Mouse (Mus musculus): ENCODE results near the gene Gse1. TPM values are rescaled to one million over a fixed set of nuclear protein-coding genes. Genes with fewer than 3 reads are reported as not detected.

Gene Gse1
- polyA plus RNA-seq, 1 experiment from 2014 or later = 20.7 TPM

DNA sequence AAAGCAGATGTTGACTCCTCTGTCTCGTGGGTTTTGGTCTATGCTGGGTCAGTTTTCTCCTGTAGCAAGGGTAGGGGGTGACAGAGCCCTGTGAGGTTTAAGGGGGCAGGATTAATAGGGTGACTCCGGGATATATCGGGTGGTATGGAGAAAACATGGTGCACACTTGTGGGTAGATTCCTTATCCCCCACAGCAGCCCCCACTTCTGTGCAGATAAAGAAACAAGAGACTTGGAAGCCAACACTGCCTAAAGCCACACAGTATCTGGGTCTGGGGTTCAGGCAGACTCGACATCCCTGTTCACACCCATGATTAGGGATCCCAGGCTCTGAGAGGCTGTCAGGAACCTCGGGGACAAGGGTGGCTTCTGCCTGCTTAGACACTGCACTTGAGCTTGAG is 192.0 kb downstream of the Gse1 start:
- Histone ChIP-seq H3K9ac (ENCODE audit: low read length) (no peak overlapping the region), H3K27ac (ENCODE audit: low read depth, low read length) (no peak overlapping the region), H3K36me3 (ENCODE audit: control insufficient read depth, insufficient read depth, low read length) (no peaks in the 10 kb centered on the region), H3K27me3 (ENCODE audit: control insufficient read depth, insufficient read depth, low read length) (peaks cover 2% of the 10 kb centered on the region; the same call in 1 of the 2 replicates), H3K4me1 (ENCODE audit: control insufficient read depth, insufficient read depth, low read length) (peaks cover 71% of the 10 kb centered on the region), H3K4me3 (ENCODE audit: low read depth, low read length) (no peak overlapping the region), H3K4me2 (no peak overlapping the region), H3K9me3 (ENCODE audit: control insufficient read depth, low read length) (no peaks in the 10 kb centered on the region)
- DNase-seq (ENCODE audit: low spot score, missing footprints) (no peak), ATAC-seq (ENCODE audit: low FRiP score) (no peak)
- WGBS = 78% methylated on average over 5 of the region's 5 CpGs

- Histone ChIP-seq H3K27ac (ENCODE audit: low read depth, low read length) (peak overlapping the region; percentile 67), H3K4me3 (ENCODE audit: low read depth, low read length) (no peak overlapping the region), H3K36me3 (ENCODE audit: control insufficient read depth, insufficient read depth, low read length) (no peaks in the 10 kb centered on the region), H3K4me2 (no peak overlapping the region), H3K27me3 (ENCODE audit: control insufficient read depth, insufficient read depth, low read length) (peaks cover 2% of the 10 kb centered on the region; the same call in 1 of the 2 replicates), H3K9ac (ENCODE audit: low read length) (peak overlapping the region; percentile 18; the same call in 1 of the 2 replicates), H3K9me3 (ENCODE audit: control insufficient read depth, low read length) (no peaks in the 10 kb centered on the region), H3K4me1 (ENCODE audit: control insufficient read depth, insufficient read depth, low read length) (peaks cover 72% of the 10 kb centered on the region)
- DNase-seq (ENCODE audit: low spot score, missing footprints) (no peak), ATAC-seq (ENCODE audit: low FRiP score) (no peak)
- WGBS = 7% methylated on average over 9 of the region's 9 CpGs
Measured at GRCm38 (mm10) chr8:120421638-120422037, 193.4 kb downstream of the Gse1 start.

GRCm38 (mm10) chr8:120422236-120422635 is 194.0 kb downstream of the Gse1 start:
- Histone ChIP-seq H3K4me3 (ENCODE audit: low read depth, low read length) (no peak overlapping the region), H3K4me2 (no peak overlapping the region), H3K36me3 (ENCODE audit: control insufficient read depth, insufficient read depth, low read length) (no peaks in the 10 kb centered on the region), H3K27me3 (ENCODE audit: control insufficient read depth, insufficient read depth, low read length) (peaks cover 2% of the 10 kb centered on the region; the same call in 1 of the 2 replicates), H3K9me3 (ENCODE audit: control insufficient read depth, low read length) (no peaks in the 10 kb centered on the region), H3K27ac (ENCODE audit: low read depth, low read length) (no peak overlapping the region), H3K9ac (ENCODE audit: low read length) (no peak overlapping the region; the same call in 1 of the 2 replicates), H3K4me1 (ENCODE audit: control insufficient read depth, insufficient read depth, low read length) (peaks cover 72% of the 10 kb centered on the region)
- DNase-seq (ENCODE audit: low spot score, missing footprints) (no peak), ATAC-seq (ENCODE audit: low FRiP score) (no peak)
- WGBS = 80% methylated on average over 8 of the region's 8 CpGs

GRCm38 (mm10) chr8:120423576-120423975 is 195.3 kb downstream of the Gse1 start:
- no peaks in the 10 kb centered on the region for H3K36me3 ChIP-seq (ENCODE audit: control insufficient read depth, insufficient read depth, low read length)
- no peak overlapping the region for H3K9ac ChIP-seq (ENCODE audit: low read length)
- H3K4me3 ChIP-seq (ENCODE audit: low read depth, low read length) = no peak overlapping the region
- H3K9me3 ChIP-seq (ENCODE audit: control insufficient read depth, low read length) = no peaks in the 10 kb centered on the region
- DNase-seq (ENCODE audit: low spot score, missing footprints) (no peak), ATAC-seq (ENCODE audit: low FRiP score) (no peak)
- H3K27me3 ChIP-seq (ENCODE audit: control insufficient read depth, insufficient read depth, low read length) = peaks cover 2% of the 10 kb centered on the region; the same call in 1 of the 2 replicates
- H3K4me1 ChIP-seq (ENCODE audit: control insufficient read depth, insufficient read depth, low read length) = peaks cover 71% of the 10 kb centered on the region
- H3K4me2 ChIP-seq = no peak overlapping the region
- H3K27ac ChIP-seq (ENCODE audit: low read depth, low read length) = no peak overlapping the region
- 33% methylated on average over 7 of the region's 7 CpGs for WGBS

DNA sequence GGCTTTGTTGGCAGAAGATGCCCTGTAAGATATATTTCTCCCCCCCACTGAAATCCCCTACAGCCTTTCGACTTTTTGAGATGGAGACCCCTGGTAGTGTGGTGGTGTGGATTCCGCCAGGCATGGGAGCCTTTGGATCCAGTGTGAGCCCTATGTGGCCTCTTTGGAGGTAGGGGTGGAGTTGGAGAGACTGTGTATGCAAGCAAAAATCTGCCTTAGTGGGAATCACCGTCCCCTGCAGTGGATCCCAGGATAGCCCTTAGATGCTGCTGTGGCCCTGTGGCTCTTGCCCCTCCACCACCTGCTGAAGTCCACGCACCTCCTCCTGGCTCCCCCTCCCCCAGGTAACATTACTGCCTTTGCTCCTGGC is 196.6 kb downstream of the Gse1 start:
- Histone ChIP-seq H3K4me1 (ENCODE audit: control insufficient read depth, insufficient read depth, low read length) (peaks cover 73% of the 10 kb centered on the region), H3K9ac (ENCODE audit: low read length) (peak overlapping the region; percentile 41), H3K4me2 (peak overlapping the region; percentile 12; the same call in 1 of the 2 replicates), H3K27me3 (ENCODE audit: control insufficient read depth, insufficient read depth, low read length) (peaks cover 2% of the 10 kb centered on the region; the same call in 1 of the 2 replicates), H3K4me3 (ENCODE audit: low read depth, low read length) (no peak overlapping the region), H3K36me3 (ENCODE audit: control insufficient read depth, insufficient read depth, low read length) (no peaks in the 10 kb centered on the region), H3K9me3 (ENCODE audit: control insufficient read depth, low read length) (no peaks in the 10 kb centered on the region), H3K27ac (ENCODE audit: low read depth, low read length) (peak overlapping the region; percentile 87)
- WGBS = 34% methylated on average over 4 of the region's 4 CpGs
- DNase-seq (ENCODE audit: low spot score, missing footprints) = peak; percentile 91
- ATAC-seq (ENCODE audit: low FRiP score) = no peak

DNA sequence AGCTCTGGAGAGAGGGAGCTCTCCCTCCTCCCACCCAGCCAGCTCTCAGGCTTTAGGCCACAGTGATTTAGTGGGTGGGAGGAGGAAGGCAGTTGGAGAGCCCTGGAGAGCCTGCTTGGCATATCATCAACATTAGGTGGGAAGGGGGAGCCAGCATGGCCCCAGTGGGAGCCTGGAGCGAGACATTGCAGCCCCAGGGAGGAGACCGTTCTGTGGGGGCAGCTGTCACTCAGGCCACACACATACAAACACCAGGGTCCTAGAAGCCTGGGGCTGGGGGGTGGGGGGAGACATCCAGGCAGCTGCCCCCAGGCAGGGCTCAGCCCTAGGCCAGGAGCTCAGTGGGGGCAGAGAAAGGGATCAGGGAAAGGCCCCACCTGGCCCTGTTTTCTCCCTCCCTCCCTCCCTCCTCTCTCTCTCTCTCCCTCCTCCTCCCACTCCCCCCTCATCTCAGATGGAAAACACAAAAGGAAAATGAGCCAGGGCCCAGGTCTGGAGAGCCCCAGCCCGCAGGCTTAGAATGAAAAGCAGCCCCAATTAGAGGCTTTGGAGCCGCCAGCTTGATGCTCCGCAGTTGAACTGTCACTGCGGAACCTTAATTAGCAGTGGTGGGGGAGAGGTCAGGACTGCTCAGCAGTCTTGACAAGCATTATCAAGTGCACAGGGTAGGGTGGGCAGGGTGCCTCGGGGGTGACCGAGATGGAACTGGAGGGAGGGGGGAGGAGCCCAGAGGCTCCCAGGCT is 197.1 kb downstream of the Gse1 start:
- Histone ChIP-seq H3K4me3 (ENCODE audit: low read depth, low read length) (no peak overlapping the region), H3K27me3 (ENCODE audit: control insufficient read depth, insufficient read depth, low read length) (peaks cover 2% of the 10 kb centered on the region; the same call in 1 of the 2 replicates), H3K9ac (ENCODE audit: low read length) (peak overlapping the region; percentile 41), H3K4me2 (peak overlapping the region; percentile 12; the same call in 1 of the 2 replicates), H3K9me3 (ENCODE audit: control insufficient read depth, low read length) (no peaks in the 10 kb centered on the region), H3K4me1 (ENCODE audit: control insufficient read depth, insufficient read depth, low read length) (peaks cover 73% of the 10 kb centered on the region), H3K36me3 (ENCODE audit: control insufficient read depth, insufficient read depth, low read length) (no peaks in the 10 kb centered on the region), H3K27ac (ENCODE audit: low read depth, low read length) (peak overlapping the region; percentile 87)
- WGBS = 2% methylated on average over 8 of the region's 8 CpGs
- ATAC-seq (ENCODE audit: low FRiP score) (peak; percentile 78), DNase-seq (ENCODE audit: low spot score, missing footprints) (peak; percentile 90)

DNA sequence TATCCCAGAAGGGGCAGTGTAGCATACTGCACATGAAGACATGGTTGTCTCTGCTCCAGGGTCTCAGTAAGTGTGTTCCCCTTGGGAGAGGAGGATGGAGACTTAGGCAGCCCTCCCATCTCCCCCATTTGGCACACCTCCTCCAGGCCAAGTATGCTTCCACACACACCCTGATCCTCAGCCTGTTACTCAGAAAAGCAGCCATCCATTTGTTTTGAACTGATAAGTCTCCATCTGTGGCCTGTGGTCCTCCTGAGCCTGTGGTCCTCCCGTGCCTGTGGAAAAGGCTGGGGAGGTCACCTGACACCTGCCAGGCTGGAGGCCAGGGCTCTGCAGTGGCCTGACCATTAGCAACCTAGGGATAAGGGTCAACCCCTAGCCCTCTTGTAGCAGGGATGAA is 197.8 kb downstream of the Gse1 start:
- WGBS = 24% methylated on average over 1 of the region's 1 CpGs
- Histone ChIP-seq H3K9ac (ENCODE audit: low read length) (peak overlapping the region; percentile 33; the same call in 1 of the 2 replicates), H3K4me3 (ENCODE audit: low read depth, low read length) (no peak overlapping the region), H3K9me3 (ENCODE audit: control insufficient read depth, low read length) (no peaks in the 10 kb centered on the region), H3K4me1 (ENCODE audit: control insufficient read depth, insufficient read depth, low read length) (peaks cover 71% of the 10 kb centered on the region), H3K27ac (ENCODE audit: low read depth, low read length) (peak overlapping the region; percentile 87), H3K27me3 (ENCODE audit: control insufficient read depth, insufficient read depth, low read length) (peaks cover 2% of the 10 kb centered on the region; the same call in 1 of the 2 replicates), H3K36me3 (ENCODE audit: control insufficient read depth, insufficient read depth, low read length) (no peaks in the 10 kb centered on the region), H3K4me2 (peak overlapping the region; percentile 4; the same call in 1 of the 2 replicates)
- no peak; the same call in 1 of the 2 replicates for ATAC-seq (ENCODE audit: low FRiP score)
- DNase-seq (ENCODE audit: low spot score, missing footprints) = no peak

DNA sequence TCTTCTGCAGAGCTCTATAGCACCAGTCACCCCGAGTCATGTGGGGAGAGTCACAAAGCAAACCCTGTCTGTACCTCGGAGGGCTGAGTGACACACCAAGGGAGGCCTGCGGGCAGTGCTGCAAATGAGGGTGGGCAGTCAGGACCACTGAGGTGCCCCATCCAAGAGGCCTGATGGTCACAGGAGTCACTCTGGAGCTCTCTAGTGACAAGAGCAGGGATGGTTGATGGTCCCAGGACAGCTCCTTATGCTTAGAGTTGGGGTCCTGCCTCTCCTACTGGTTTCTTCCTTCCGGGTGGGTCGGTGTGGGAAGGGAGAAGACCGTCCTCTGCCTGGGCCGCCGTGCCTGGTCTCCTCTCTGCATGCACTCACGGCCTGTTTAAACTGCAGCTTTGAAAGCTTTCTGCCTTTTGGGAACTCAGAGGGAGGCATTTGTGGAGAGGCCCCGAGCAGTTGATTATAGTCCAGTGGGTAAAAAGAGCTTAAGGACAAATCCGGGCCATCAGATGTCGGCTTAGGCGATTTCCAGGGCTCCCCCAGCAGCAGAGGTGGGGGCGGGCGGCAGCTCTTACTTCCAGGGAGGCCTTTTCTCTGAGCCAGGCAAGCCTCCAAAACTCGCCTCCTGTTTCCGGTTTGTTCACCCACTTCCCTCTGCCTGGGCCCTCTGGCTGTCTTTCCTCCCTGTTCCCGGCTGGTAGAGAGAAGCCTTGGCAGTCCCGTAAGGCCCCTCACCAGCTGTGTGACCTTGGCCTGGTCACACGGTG is 198.5 kb downstream of the Gse1 start:
- H3K9ac ChIP-seq (ENCODE audit: low read length) = peak overlapping the region; percentile 20; the same call in 1 of the 2 replicates
- WGBS = 18% methylated on average over 20 of the region's 20 CpGs

DNA sequence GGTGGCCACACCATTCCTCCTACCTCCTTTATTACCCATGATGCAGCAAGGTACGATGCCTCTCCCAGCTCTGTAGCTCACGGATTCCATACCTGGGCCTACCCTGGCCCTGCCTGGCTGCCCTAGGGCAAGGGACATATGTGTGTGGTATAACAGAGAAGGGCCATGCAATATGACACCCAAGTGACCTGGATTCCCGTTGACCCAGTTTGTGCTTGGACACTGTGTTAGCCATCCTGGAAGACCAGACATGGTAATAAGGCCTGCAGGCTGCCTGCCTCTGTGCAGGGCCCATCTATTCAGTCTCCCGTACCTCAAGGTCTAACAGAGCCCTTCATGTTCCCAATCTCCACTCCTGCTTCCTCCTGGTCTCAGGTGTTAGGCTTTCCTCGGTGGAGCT is 200.2 kb downstream of the Gse1 start:
- Histone ChIP-seq H3K4me3 (ENCODE audit: low read depth, low read length) (no peak overlapping the region), H3K9ac (ENCODE audit: low read length) (no peak overlapping the region), H3K9me3 (ENCODE audit: control insufficient read depth, low read length) (no peaks in the 10 kb centered on the region), H3K36me3 (ENCODE audit: control insufficient read depth, insufficient read depth, low read length) (no peaks in the 10 kb centered on the region), H3K4me2 (no peak overlapping the region), H3K4me1 (ENCODE audit: control insufficient read depth, insufficient read depth, low read length) (peaks cover 48% of the 10 kb centered on the region), H3K27me3 (ENCODE audit: control insufficient read depth, insufficient read depth, low read length) (peaks cover 2% of the 10 kb centered on the region; the same call in 1 of the 2 replicates), H3K27ac (ENCODE audit: low read depth, low read length) (no peak overlapping the region)
- WGBS = 77% methylated on average over 5 of the region's 5 CpGs
- ATAC-seq (ENCODE audit: low FRiP score) = no peak
- no peak for DNase-seq (ENCODE audit: low spot score, missing footprints)

More for the DNA sequence above, 198.5 kb downstream of the Gse1 start:
- Histone ChIP-seq H3K9me3 (ENCODE audit: control insufficient read depth, low read length) (no peaks in the 10 kb centered on the region), H3K4me2 (no peak overlapping the region; the same call in 1 of the 2 replicates), H3K27me3 (ENCODE audit: control insufficient read depth, insufficient read depth, low read length) (peaks cover 2% of the 10 kb centered on the region; the same call in 1 of the 2 replicates), H3K4me1 (ENCODE audit: control insufficient read depth, insufficient read depth, low read length) (peaks cover 64% of the 10 kb centered on the region), H3K27ac (ENCODE audit: low read depth, low read length) (peak overlapping the region; percentile 87), H3K4me3 (ENCODE audit: low read depth, low read length) (no peak overlapping the region), H3K36me3 (ENCODE audit: control insufficient read depth, insufficient read depth, low read length) (no peaks in the 10 kb centered on the region)
- DNase-seq (ENCODE audit: low spot score, missing footprints) = peak; percentile 92
- no peak for ATAC-seq (ENCODE audit: low FRiP score)
